Mouse (Mus musculus): ENCODE data around the gene Klk1b21.
"Not testable (repeated sequence)": the region's sequence is repeated elsewhere in the genome, so short reads cannot be mapped to it uniquely, and the experiment has no call there.

Klk1b21 gene

GRCm38 (mm10) chr7:44102028-44102427, at the start of gene Klk1b21:
Klk1b21 (plus strand) TSS chr7:44102328.
- DNase-seq (ENCODE audit: low spot score), result not testable (repeated sequence)

GRCm38 (mm10) chr7:44072117-44072516, 30.0 kb upstream of the Klk1b21 start:
- no peak for DNase-seq (ENCODE audit: low spot score)

- no peak for DNase-seq (ENCODE audit: low spot score)
These were observed 24.4 kb upstream of the Klk1b21 start for GRCm38 (mm10) chr7:44077703-44078102.

- no peak for DNase-seq (ENCODE audit: low spot score)
These were observed 6.0 kb upstream of the Klk1b21 start for GRCm38 (mm10) chr7:44096111-44096510.

- DNase-seq (ENCODE audit: low spot score), result no peak
These were observed 10.2 kb downstream of the Klk1b21 start, which contains the start of gene Klk1b22 for GRCm38 (mm10) chr7:44112373-44112772. Klk1b22 (plus strand) TSS chr7:44112673.

GRCm38 (mm10) chr7:44123445-44123844, 21.3 kb downstream of the Klk1b21 start:
- DNase-seq (ENCODE audit: low spot score), result no peak

- no peak for DNase-seq (ENCODE audit: low spot score)
These were observed 34.3 kb downstream of the Klk1b21 start, which contains the start of gene Klk1b16 for GRCm38 (mm10) chr7:44136467-44136866. Klk1b16 (plus strand) TSS chr7:44136767.
